Mouse (Mus musculus) kidney, adult 2 months (tissue): Measurements from ENCODE around the gene Rnf32. TPM values are rescaled to one million over a fixed set of nuclear protein-coding genes. Genes with fewer than 3 reads are reported as not detected.
A peak's percentile ranks its signal among the peaks of the same experiment; 100 is the strongest.

Source experiments
- DNase-seq: peaks from one replicate; pipeline ENCODE4 v3.0.0; 2021
- H3K27ac ChIP-seq: fragments of 200-500 bp; 2 replicates; pipeline ENCODE4 v1.5.1; 2012; ENCODE audit warnings: low read depth, low read length, control low read depth, inconsistent platforms; ENCODE audit not compliant: insufficient read depth
- H3K27me3 ChIP-seq: fragments of 200-500 bp; replicated peaks from 2 replicates; pipeline ENCODE4 v1.6.1; 2012; ENCODE audit warnings: mild to moderate bottlenecking, moderate library complexity, low read length, inconsistent platforms; ENCODE audit not compliant: control insufficient read depth, insufficient read depth
- H3K36me3 ChIP-seq: fragments of 200-500 bp; 2 replicates; pipeline ENCODE4 v1.6.1; 2012; ENCODE audit warnings: mild to moderate bottlenecking, moderate library complexity, low read length, inconsistent platforms; ENCODE audit not compliant: control insufficient read depth, insufficient read depth
- H3K4me1 ChIP-seq: fragments of 200-500 bp; 2 replicates; pipeline ENCODE4 v1.6.1; 2011; ENCODE audit warnings: low read length; ENCODE audit not compliant: control insufficient read depth, insufficient read depth
- H3K4me3 ChIP-seq: fragments of 200-500 bp; 2 replicates; pipeline ENCODE4 v1.5.1; 2011; ENCODE audit warnings: mild to moderate bottlenecking, low read depth, low read length, control low read depth; ENCODE audit not compliant: insufficient read depth
- CTCF ChIP-seq: fragments of 200-500 bp; conservative IDR thresholded peaks from 2 replicates; pipeline ENCODE4 v1.5.1; 2011; ENCODE audit warnings: low read depth, mild to moderate bottlenecking, control low read depth, low read length, moderate library complexity, mixed read lengths; ENCODE audit not compliant: insufficient read depth, insufficient read length
- POLR2A ChIP-seq: fragments of 200-500 bp; IDR thresholded peaks from one replicate; pipeline ENCODE4 v1.6.1; 2011; ENCODE audit warnings: low read depth, low read length, control low read depth
- WGBS: fragments of 180-500 bp; shearing (Covaris S2); methylation state at CpG from one replicate; pipeline ENCODE4 v1.1.7; 2018; 5-methylcytosine and 5-hydroxymethylcytosine counted together
- polyA plus RNA-seq: library from polyadenylated mRNA; depleted of rRNA; stranded (reverse); fragments of >200 nt; gene quantifications from 2 replicates; pipeline ENCODE4 v1.2.3, GENCODE M21; 2012

Rnf32 gene
- polyA plus RNA-seq, 1 experiment, result 2.2 TPM

DNA sequence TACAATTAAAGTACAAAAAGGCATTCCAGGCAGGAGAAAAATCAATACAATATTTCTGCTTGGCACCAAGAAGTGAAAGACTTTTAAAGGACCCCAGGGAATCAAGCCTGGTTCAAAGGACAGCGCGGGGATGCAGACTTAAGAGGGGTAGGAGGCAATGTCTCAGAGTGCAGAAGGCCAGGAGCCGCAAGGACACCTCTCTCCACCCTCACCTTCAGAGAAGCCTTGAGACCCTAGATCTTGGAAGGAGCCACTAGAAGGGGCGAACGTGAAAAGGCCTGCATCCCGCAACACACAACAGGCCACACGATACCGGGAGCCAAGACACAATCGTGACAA, 592 bp upstream of the Rnf32 start:
- no peak for DNase-seq
- Histone ChIP-seq H3K36me3 (no peaks in the 10 kb centered on the region), H3K4me3 (peak overlapping the region; percentile 77)

DNA sequence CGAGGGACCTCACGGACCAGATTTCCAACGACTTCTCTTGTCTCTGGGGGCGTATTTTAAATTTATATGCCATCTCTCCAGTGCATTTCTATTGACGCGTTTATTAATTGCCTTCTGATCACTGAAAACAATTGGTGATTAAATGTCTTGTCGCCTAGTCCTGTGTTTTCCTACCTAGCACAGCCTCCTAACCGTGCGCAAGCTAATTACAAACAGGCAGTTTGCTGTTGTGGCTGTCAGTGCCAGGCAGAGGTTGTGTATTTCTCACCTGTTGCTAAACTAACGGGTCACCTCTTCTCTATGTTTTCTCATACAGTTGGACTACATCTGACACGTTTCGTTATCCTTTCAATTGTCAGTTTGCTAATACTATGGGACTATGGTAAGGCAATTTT, 469 bp downstream of the Rnf32 start:
- no peak for TF ChIP-seq POLR2A
- TF ChIP-seq CTCF, result no peak
- peak overlapping the region; percentile 77 for H3K4me3 ChIP-seq
- DNase-seq, result no peak
- 8% methylated on average over 12 of the region's 12 CpGs for WGBS
- H3K27ac ChIP-seq, result no peak overlapping the region
- H3K27me3 ChIP-seq, result no peaks in the 10 kb centered on the region
- peaks cover 2% of the 10 kb centered on the region; the same call in 1 of the 2 replicates for H3K4me1 ChIP-seq
- no peaks in the 10 kb centered on the region for H3K36me3 ChIP-seq

More for the DNA sequence above, 592 bp upstream of the Rnf32 start:
- no peak for TF ChIP-seq CTCF
- 12% methylated on average over 9 of the region's 9 CpGs for WGBS
- Histone ChIP-seq H3K27me3 (no peaks in the 10 kb centered on the region), H3K4me1 (peaks cover 2% of the 10 kb centered on the region; the same call in 1 of the 2 replicates), H3K27ac (no peak overlapping the region)

DNA sequence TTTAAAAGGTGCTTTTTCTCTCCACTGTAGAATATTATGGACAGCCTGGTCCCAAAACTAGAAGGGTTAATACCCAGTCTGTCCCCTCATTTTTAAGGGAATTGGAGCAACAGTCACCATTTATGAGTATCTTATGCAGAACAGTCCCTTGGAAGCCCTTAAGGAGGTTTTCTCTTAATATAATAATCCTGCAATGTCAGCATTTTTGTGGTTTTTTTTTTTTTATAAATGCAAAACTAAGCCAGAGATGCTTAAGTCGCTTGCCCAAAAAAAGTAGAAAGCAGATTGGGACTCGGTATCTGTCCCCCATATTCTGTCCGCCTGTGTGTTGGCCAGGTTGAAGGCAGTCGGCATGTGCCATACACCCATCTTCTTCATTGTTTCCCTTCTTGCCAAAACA, 1.4 kb downstream of the Rnf32 start:
- WGBS, result 88% methylated on average over 4 of the region's 4 CpGs
- Histone ChIP-seq H3K4me1 (peaks cover 2% of the 10 kb centered on the region; the same call in 1 of the 2 replicates), H3K27me3 (no peaks in the 10 kb centered on the region), H3K27ac (no peak overlapping the region), H3K36me3 (no peaks in the 10 kb centered on the region), H3K4me3 (no peak overlapping the region)
- TF ChIP-seq CTCF (no peak), POLR2A (no peak)
- no peak for DNase-seq

DNA sequence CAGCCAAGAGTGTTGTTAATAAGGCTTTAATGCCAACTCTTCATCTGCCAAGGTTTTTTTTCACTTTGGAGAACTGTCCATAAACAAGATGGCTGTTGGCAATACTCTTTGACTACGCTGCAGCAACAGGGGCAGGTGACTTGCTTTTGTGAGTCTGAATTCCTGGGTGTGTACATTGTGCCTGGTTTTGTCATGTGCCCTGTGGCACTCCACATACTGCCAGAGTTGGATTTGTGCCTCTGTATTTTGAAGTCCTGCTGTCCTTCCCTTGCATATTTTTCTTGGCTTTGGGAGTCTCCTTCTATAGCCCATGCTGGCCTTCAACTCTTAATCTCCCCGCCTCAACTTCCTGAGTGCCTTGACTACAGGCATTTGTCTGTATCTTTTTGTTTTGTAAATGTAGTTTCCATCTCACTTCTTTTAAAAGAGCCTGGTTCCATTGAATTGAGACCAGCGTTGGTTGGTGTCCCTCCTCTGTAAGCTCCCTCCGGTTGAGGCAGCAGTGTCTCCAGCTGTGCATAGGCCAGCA, 3.2 kb downstream of the Rnf32 start:
- Histone ChIP-seq H3K27me3 (no peaks in the 10 kb centered on the region), H3K36me3 (no peaks in the 10 kb centered on the region), H3K4me3 (no peak overlapping the region), H3K4me1 (peaks cover 2% of the 10 kb centered on the region; the same call in 1 of the 2 replicates), H3K27ac (no peak overlapping the region)
- no peak for DNase-seq
- WGBS, result 80% methylated on average over 4 of the region's 4 CpGs
- TF ChIP-seq CTCF (no peak), POLR2A (no peak)

DNA sequence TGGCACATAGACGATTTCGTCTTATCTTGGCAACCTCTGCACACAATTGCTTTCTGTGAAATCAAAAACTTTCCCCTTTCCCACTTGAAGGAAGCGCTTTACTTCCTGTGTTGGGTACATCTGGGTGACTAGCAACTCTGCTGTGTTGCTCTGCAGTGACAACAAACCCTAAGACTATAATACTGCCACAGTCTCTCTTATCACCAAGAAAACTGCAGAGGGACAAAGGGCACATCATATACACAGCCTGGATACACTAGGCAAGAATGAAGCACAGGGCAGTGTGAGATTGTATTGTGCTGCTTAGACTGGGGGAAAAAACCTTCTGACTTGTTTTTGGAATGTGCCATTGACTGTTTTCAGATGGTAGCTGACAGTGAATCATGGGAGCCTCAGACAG, 4.1 kb downstream of the Rnf32 start:
- Histone ChIP-seq H3K36me3 (no peaks in the 10 kb centered on the region), H3K27ac (no peak overlapping the region), H3K27me3 (no peaks in the 10 kb centered on the region), H3K4me3 (no peak overlapping the region), H3K4me1 (peaks cover 2% of the 10 kb centered on the region; the same call in 1 of the 2 replicates)
- WGBS, result 74% methylated on average over 3 of the region's 3 CpGs
- no peak for TF ChIP-seq POLR2A
- TF ChIP-seq CTCF, result no peak
- DNase-seq, result no peak

DNA sequence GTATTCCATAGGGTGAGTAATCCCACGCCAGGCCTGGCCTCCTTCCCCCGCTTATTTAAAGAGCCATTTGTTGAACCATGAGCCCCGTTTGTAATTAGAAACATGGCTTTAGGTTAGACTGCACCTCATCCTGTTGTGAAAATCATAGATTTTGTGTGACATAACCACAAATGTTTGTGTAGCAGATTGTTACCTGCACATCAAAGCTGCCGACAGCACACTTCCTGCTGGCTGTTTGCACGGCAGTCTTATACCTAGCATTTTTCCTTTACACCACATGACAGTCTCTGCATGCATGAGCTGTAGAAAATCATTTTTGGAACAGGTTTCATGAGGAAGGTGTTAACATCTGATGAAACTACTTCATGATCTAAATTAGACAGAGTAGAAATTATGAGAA, 9.9 kb downstream of the Rnf32 start:
- Histone ChIP-seq H3K27me3 (no peaks in the 10 kb centered on the region), H3K4me1 (no peaks in the 10 kb centered on the region), H3K4me3 (no peak overlapping the region), H3K27ac (no peak overlapping the region), H3K36me3 (no peaks in the 10 kb centered on the region)
- no peak for DNase-seq
- 75% methylated on average over 5 of the region's 5 CpGs for WGBS
- no peak for TF ChIP-seq CTCF
- no peak for TF ChIP-seq POLR2A

DNA sequence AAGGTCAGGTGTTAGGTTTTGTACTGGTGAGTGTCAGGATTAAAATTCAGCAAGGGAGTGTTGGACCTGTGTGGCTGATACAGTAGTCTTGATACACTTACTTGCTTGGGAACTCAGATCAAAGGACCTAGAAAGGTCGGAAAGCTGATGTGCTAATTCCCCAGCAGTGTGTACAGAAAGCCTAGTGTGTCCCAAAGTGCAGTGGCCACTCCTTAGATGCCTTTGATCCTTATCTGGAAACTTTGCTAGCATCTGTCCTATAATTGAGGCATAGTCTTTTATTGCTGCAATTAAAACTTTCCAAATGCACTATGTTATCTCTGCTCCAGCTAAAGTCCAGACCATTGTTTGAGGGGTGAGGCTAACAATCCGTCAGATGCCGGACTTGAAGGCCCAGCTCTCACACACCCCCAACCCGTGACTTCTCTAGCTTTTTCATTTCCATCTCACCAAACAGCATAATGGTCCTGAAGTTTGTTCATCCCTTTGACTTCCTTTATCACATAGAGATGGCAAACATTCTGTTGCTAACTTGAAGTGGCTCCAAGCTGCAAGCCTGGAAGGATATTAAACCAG, 16.3 kb downstream of the Rnf32 start:
- H3K36me3 ChIP-seq, result no peaks in the 10 kb centered on the region
- 64% methylated on average over 4 of the region's 4 CpGs for WGBS
- no peaks in the 10 kb centered on the region for H3K4me1 ChIP-seq
- H3K4me3 ChIP-seq, result no peak overlapping the region
- TF ChIP-seq CTCF, result no peak
- TF ChIP-seq POLR2A, result no peak
- no peaks in the 10 kb centered on the region for H3K27me3 ChIP-seq
- H3K27ac ChIP-seq, result no peak overlapping the region
- no peak for DNase-seq
